Mouse (Mus musculus): ENCODE measurements at regions not wholly inside any gene's neighbourhood (a gene's known extent, or its start where the extent isn't known, plus 50 kb on each side); places are given as distances from the start of the nearest gene placed in this dataset.

- Histone ChIP-seq H3K27me3 (ENCODE audit: control insufficient read depth, insufficient read depth, low read length) (no peaks in the 10 kb centered on the region), H3K36me3 (ENCODE audit: control insufficient read depth, insufficient read depth, low read length) (no peaks in the 10 kb centered on the region), H3K4me3 (ENCODE audit: control insufficient read depth, low read depth, low read length) (no peak overlapping the region), H3K27ac (ENCODE audit: control insufficient read depth, insufficient read depth, low read depth, low read length) (no peak overlapping the region), H3K4me1 (ENCODE audit: control insufficient read depth, insufficient read depth, low read length) (no peaks in the 10 kb centered on the region)
- TF ChIP-seq POLR2A (IDR thresholded peaks at IDR 0.05; ENCODE audit: control insufficient read depth, low read depth, low read length) = no peak
- TF ChIP-seq CTCF (IDR thresholded peaks at IDR 0.05; ENCODE audit: control insufficient read depth, insufficient read depth, insufficient replicate concordance, low read depth, low read length) = no peak
Measured at GRCm38 (mm10) chr7:39942262-39942900, 424.8 kb downstream of the Zfp619 start.

DNA sequence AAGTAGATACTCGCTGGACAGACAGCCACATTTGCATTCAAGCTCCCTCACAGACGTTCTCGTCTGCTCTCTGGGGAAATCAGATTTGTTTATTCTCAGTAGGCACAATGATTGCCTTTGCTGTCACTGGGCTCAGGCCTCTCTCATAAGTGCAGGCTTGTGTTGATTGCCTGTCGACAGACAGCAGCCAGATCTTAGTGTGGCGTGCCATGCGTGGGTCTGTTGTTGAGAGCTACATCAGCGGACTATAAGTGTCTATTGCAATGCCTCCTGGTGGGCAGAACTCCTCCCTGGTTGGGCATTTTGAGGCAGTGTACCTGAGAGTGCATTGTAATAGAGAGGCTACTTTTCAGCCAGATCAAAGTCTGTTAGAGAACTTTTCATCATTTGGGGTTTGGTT lies 436.5 kb downstream of the Zfp619 start:
- no peak overlapping the region for H3K27ac ChIP-seq (ENCODE audit: control insufficient read depth, insufficient read depth, low read depth, low read length)
- no peaks in the 10 kb centered on the region for H3K27me3 ChIP-seq (ENCODE audit: control insufficient read depth, insufficient read depth, low read length)
- H3K36me3 ChIP-seq (ENCODE audit: control insufficient read depth, insufficient read depth, low read length) = no peaks in the 10 kb centered on the region
- TF ChIP-seq POLR2A (IDR thresholded peaks at IDR 0.05; ENCODE audit: control insufficient read depth, low read depth, low read length) (no peak), CTCF (IDR thresholded peaks at IDR 0.05; ENCODE audit: control insufficient read depth, insufficient read depth, insufficient replicate concordance, low read depth, low read length) (no peak)
- H3K4me3 ChIP-seq (ENCODE audit: control insufficient read depth, low read depth, low read length) = no peak overlapping the region
- H3K4me1 ChIP-seq (ENCODE audit: control insufficient read depth, insufficient read depth, low read length) = no peaks in the 10 kb centered on the region

- no peak overlapping the region for H3K4me3 ChIP-seq (ENCODE audit: control insufficient read depth, low read depth, low read length)
- no peaks in the 10 kb centered on the region for H3K4me1 ChIP-seq (ENCODE audit: control insufficient read depth, insufficient read depth, low read length)
- no peak overlapping the region for H3K27ac ChIP-seq (ENCODE audit: control insufficient read depth, insufficient read depth, low read depth, low read length)
- no peaks in the 10 kb centered on the region for H3K27me3 ChIP-seq (ENCODE audit: control insufficient read depth, insufficient read depth, low read length)
- no peaks in the 10 kb centered on the region for H3K36me3 ChIP-seq (ENCODE audit: control insufficient read depth, insufficient read depth, low read length)
- TF ChIP-seq POLR2A (IDR thresholded peaks at IDR 0.05; ENCODE audit: control insufficient read depth, low read depth, low read length) (no peak), CTCF (IDR thresholded peaks at IDR 0.05; ENCODE audit: control insufficient read depth, insufficient read depth, insufficient replicate concordance, low read depth, low read length) (no peak)
Measured at GRCm38 (mm10) chr7:39954931-39955330, 437.4 kb downstream of the Zfp619 start.

DNA sequence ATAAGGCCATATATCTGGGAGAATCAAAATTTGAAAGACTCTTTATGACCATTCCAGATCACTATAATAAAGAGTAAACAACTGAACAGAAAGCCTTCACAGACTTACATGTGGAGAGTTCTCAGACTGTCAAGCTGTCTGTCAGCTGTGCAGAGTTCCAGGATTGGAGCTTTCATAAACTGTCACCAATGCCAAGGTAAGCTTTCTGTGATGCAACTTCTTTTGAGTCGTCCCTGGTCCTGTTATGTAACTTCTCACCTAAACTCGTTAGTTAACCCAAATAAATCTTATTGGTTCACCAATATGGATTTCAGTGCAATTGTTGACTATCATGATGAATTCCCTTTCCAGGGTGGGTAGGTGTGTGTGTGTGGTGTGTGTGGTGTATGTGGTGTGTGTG lies 460.6 kb downstream of the Zfp619 start:
- TF ChIP-seq CTCF (IDR thresholded peaks at IDR 0.05; ENCODE audit: control insufficient read depth, insufficient read depth, insufficient replicate concordance, low read depth, low read length) (no peak), POLR2A (IDR thresholded peaks at IDR 0.05; ENCODE audit: control insufficient read depth, low read depth, low read length) (no peak)
- H3K27me3 ChIP-seq (ENCODE audit: control insufficient read depth, insufficient read depth, low read length) = no peaks in the 10 kb centered on the region
- no peaks in the 10 kb centered on the region for H3K4me1 ChIP-seq (ENCODE audit: control insufficient read depth, insufficient read depth, low read length)
- no peaks in the 10 kb centered on the region for H3K36me3 ChIP-seq (ENCODE audit: control insufficient read depth, insufficient read depth, low read length)
- H3K4me3 ChIP-seq (ENCODE audit: control insufficient read depth, low read depth, low read length) = no peak overlapping the region
- no peak overlapping the region for H3K27ac ChIP-seq (ENCODE audit: control insufficient read depth, insufficient read depth, low read depth, low read length)

- Histone ChIP-seq H3K27ac (ENCODE audit: control insufficient read depth, insufficient read depth, low read depth, low read length) (no peak overlapping the region), H3K36me3 (ENCODE audit: control insufficient read depth, insufficient read depth, low read length) (no peaks in the 10 kb centered on the region), H3K4me1 (ENCODE audit: control insufficient read depth, insufficient read depth, low read length) (no peaks in the 10 kb centered on the region), H3K4me3 (ENCODE audit: control insufficient read depth, low read depth, low read length) (no peak overlapping the region), H3K27me3 (ENCODE audit: control insufficient read depth, insufficient read depth, low read length) (no peaks in the 10 kb centered on the region)
- TF ChIP-seq CTCF (IDR thresholded peaks at IDR 0.05; ENCODE audit: control insufficient read depth, insufficient read depth, insufficient replicate concordance, low read depth, low read length) (no peak), POLR2A (IDR thresholded peaks at IDR 0.05; ENCODE audit: control insufficient read depth, low read depth, low read length) (no peak)
Measured at GRCm38 (mm10) chr7:39981647-39982046, 464.1 kb downstream of the Zfp619 start.
